Mouse (Mus musculus): Measurements from ENCODE around the gene Tex33. TPM values are rescaled to one million over a fixed set of nuclear protein-coding genes. Genes with fewer than 3 reads are reported as not detected.
"Not testable (repeated sequence)": the region's sequence is repeated elsewhere in the genome, so short reads cannot be mapped to it uniquely, and the experiment has no call there.

Gene Tex33
- polyA plus RNA-seq, 1 experiment from 2014 or later: not detected

GRCm38 (mm10) chr15:78351586-78352165 lies 44.0 kb downstream of the Tex33 start:
- no peaks in the 10 kb centered on the region for H3K36me3 ChIP-seq
- DNase-seq (ENCODE audit: low spot score): no peak
- 56% methylated on average over 3 of the region's 3 CpGs for WGBS

DNA sequence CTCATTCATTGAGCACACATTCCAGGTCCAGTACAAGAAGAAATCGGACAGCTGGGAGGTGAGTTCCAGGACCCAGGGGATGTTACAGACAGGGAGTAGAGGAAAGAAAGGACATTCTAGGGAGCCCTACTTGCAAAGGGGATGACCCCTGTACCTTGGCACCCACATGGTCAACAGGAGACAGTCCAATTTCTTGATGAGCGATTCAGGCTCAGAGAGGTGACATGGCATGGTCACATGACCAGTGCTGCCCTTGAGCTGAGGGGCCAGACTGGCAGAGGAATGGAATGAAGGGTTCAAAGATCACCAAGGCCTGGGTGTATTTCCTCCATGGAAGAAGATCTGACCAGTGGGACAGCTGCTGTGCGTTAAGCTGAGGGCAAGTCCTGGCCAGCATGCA lies 51.1 kb downstream of the Tex33 start:
- H3K9me3 ChIP-seq: no peaks in the 10 kb centered on the region
- WGBS: 85% methylated on average over 3 of the region's 3 CpGs
- no peaks in the 10 kb centered on the region for H3K4me1 ChIP-seq
- no peak for DNase-seq (ENCODE audit: low spot score)
- no peaks in the 10 kb centered on the region for H3K36me3 ChIP-seq
- no peak overlapping the region for H3K4me3 ChIP-seq
- H3K27me3 ChIP-seq (ENCODE audit: insufficient read depth, poor library complexity, severe bottlenecking): no peaks in the 10 kb centered on the region; the same call in none of the 2 replicates
- no peak overlapping the region for H3K27ac ChIP-seq

More at GRCm38 (mm10) chr15:78351586-78352165, 44.0 kb downstream of the Tex33 start:
- Histone ChIP-seq H3K9me3 (no peaks in the 10 kb centered on the region), H3K4me1 (no peaks in the 10 kb centered on the region), H3K4me3 (no peak overlapping the region), H3K27me3 (ENCODE audit: insufficient read depth, poor library complexity, severe bottlenecking) (peaks cover 8% of the 10 kb centered on the region), H3K27ac (no peak overlapping the region)

DNA sequence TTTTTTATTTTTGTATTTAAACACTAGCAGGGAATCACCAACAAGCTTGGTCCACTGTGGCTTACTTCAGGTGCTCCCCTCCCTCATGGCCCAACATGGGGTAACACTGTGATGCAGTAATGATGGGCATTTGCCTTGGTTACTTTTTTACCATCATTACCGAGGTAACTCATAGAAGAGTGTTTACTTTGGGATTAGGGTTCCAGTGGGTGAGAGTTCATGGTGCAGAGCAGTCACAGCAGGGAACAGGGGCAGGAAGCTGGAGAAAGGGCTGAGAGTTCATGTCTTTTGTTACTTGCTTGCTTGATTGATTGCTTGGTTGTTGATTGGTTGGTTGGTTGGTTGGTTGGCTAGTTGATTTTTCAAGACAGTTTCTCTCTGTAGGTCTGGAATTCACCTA lies 52.0 kb downstream of the Tex33 start:
- Histone ChIP-seq H3K4me1 (no peaks in the 10 kb centered on the region), H3K27ac (no peak overlapping the region), H3K27me3 (ENCODE audit: insufficient read depth, poor library complexity, severe bottlenecking) (no peaks in the 10 kb centered on the region; the same call in 1 of the 2 replicates), H3K9me3 (no peaks in the 10 kb centered on the region), H3K4me3 (no peak overlapping the region), H3K36me3 (no peaks in the 10 kb centered on the region)
- DNase-seq (ENCODE audit: low spot score): no peak
- WGBS: 12% methylated on average over 1 of the region's 1 CpGs

DNA sequence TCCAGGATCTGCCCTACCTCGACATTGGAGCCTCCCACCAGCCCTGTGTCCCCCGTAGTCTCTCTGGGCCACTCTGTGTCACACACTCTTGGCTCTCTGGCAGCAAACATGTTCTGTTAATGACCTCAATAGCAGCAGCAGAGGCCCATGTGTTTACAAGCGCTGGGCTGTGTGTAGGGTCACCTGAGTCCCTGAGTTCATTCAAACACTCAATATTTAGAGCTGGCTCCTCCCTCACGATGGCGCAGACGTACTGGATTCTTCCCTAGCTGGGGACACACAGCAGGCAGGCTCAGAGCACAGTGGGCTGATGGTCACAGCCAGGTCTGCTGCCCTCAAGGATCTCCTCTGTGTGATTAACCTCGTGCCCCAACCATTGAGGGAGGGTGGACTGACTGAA lies 54.8 kb downstream of the Tex33 start:
- H3K36me3 ChIP-seq; H3K4me3 ChIP-seq; H3K4me1 ChIP-seq; DNase-seq (ENCODE audit: low spot score); H3K27me3 ChIP-seq (ENCODE audit: insufficient read depth, poor library complexity, severe bottlenecking); H3K27ac ChIP-seq; H3K9me3 ChIP-seq: not testable (repeated sequence)
- 78% methylated on average over 7 of the region's 7 CpGs for WGBS

GRCm38 (mm10) chr15:78339627-78340423 lies 55.9 kb downstream of the Tex33 start:
- not testable (repeated sequence) for H3K36me3 ChIP-seq; H3K4me1 ChIP-seq; H3K27ac ChIP-seq; H3K27me3 ChIP-seq (ENCODE audit: insufficient read depth, poor library complexity, severe bottlenecking); H3K9me3 ChIP-seq; H3K4me3 ChIP-seq
- DNase-seq (ENCODE audit: low spot score): peak; percentile 86
- WGBS: 32% methylated on average over 7 of the region's 7 CpGs

- H3K4me3 ChIP-seq: no peak overlapping the region
- H3K27me3 ChIP-seq (ENCODE audit: insufficient read depth, poor library complexity, severe bottlenecking): no peaks in the 10 kb centered on the region
- H3K4me1 ChIP-seq: no peaks in the 10 kb centered on the region
- 71% methylated on average over 3 of the region's 3 CpGs for whole genome bisulfite sequencing
- DNase-seq (ENCODE audit: low spot score): no peak
- H3K9me3 ChIP-seq: no peaks in the 10 kb centered on the region
- no peak overlapping the region for H3K27ac ChIP-seq
- no peaks in the 10 kb centered on the region for H3K36me3 ChIP-seq
These were observed 61.3 kb downstream of the Tex33 start for GRCm38 (mm10) chr15:78334380-78334779.

DNA sequence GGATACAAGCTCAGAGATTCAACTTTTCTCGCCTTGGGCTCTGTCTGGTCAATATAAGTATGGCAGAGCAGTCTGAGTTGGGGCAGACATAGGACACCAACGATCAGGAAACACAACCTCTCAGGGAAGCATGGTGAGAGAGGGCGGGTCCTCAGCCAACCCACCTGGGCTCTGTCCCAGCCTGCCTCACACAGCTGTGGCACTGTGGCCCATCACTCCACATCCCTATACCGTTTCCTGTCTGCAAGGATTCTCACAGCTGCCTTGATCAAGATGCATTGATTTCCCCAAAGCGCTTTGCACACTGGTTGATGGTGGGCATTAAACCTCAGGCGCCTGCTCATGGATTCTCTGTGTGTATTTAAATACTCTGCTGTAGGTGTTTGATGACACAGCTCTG lies 62.7 kb downstream of the Tex33 start:
- Histone ChIP-seq H3K27ac (no peak overlapping the region), H3K36me3 (no peaks in the 10 kb centered on the region), H3K4me3 (no peak overlapping the region), H3K9me3 (no peaks in the 10 kb centered on the region), H3K4me1 (no peaks in the 10 kb centered on the region), H3K27me3 (ENCODE audit: insufficient read depth, poor library complexity, severe bottlenecking) (no peaks in the 10 kb centered on the region)
- 70% methylated on average over 6 of the region's 6 CpGs for WGBS
- DNase-seq (ENCODE audit: low spot score): no peak

DNA sequence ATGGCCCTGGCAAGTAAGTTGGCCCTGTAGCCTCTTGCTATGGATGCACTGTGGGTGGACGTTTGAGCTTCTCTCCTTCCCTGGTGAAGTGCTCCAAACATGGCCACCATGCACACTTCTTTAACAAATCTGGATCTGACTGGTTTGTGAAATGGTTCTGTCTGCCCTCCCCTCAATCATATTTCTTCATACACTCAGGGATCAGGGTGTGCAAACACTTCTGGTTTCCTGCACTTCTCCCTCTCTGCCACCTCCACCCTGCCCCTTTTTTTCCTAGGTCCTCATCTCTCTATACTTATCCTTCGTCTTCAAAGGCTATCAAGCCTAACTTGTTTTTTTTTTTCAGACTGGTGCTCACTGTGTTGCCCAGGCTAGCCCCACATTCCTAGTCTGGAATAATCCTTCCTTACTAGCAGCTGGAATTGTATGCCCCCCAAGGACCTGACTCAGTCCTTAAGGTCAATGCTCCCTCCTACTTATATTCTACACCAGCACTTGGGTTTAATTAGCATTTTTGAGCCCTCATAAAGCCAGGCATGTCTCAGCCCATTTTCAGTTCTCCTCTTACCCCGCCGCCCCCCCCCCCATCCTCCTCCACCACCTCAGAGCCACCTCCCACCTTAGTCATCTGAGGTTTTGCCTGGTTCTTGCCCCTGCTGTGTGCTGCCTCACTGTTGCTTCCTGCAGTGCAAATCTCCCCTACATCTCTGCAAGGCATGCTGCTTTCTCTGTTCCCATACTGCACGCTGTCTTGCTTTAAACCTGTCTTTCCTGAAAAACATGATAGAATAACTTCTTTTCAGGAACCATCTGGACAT lies 64.0 kb downstream of the Tex33 start:
- Histone ChIP-seq H3K9me3 (no peaks in the 10 kb centered on the region), H3K36me3 (no peaks in the 10 kb centered on the region), H3K4me3 (no peak overlapping the region), H3K27me3 (ENCODE audit: insufficient read depth, poor library complexity, severe bottlenecking) (no peaks in the 10 kb centered on the region), H3K27ac (no peak overlapping the region), H3K4me1 (no peaks in the 10 kb centered on the region)
- 67% methylated on average over 5 of the region's 5 CpGs for WGBS
- DNase-seq (ENCODE audit: low spot score): no peak

- Histone ChIP-seq H3K9me3 (no peaks in the 10 kb centered on the region), H3K36me3 (no peaks in the 10 kb centered on the region), H3K4me3 (no peak overlapping the region), H3K27me3 (ENCODE audit: insufficient read depth, poor library complexity, severe bottlenecking) (no peaks in the 10 kb centered on the region), H3K4me1 (0 out of 2 replicates have a peak, but pooled peaks cover 3% of the 10 kb centered on the region), H3K27ac (no peak overlapping the region)
- no peak for DNase-seq (ENCODE audit: low spot score)
- WGBS: 89% methylated on average over 4 of the region's 4 CpGs
These were observed 65.0 kb downstream of the Tex33 start for GRCm38 (mm10) chr15:78330706-78331105.

DNA sequence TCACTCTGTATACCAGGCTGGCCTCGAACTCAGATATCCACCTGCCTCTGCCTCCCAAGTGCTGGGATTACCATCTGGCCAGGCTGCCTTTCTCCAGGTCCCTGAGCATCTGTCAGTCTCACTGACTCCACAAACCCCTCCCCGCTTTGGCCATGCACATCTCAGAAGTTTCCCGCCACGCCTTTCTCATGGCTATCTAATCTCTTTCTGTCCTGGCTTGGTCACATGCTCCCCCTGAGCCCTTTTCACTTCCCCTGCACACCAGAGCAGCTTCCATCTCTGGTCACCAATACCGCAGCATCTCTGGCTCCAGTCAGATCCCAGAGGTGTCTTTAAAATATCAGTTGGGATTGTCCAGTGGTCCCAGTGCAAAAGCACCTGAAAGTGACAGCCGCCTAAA lies 65.7 kb downstream of the Tex33 start:
- not testable (repeated sequence) for H3K4me3 ChIP-seq; H3K27me3 ChIP-seq (ENCODE audit: insufficient read depth, poor library complexity, severe bottlenecking); H3K36me3 ChIP-seq; H3K9me3 ChIP-seq; H3K27ac ChIP-seq; H3K4me1 ChIP-seq
- WGBS: 36% methylated on average over 6 of the region's 6 CpGs
- DNase-seq (ENCODE audit: low spot score): peak; percentile 89

- Histone ChIP-seq H3K9me3 (no peaks in the 10 kb centered on the region), H3K27ac (0 out of 2 replicates have a peak overlapping the region, but pooled peaks have one; percentile 10), H3K36me3 (no peaks in the 10 kb centered on the region), H3K4me1 (0 out of 2 replicates have a peak, but pooled peaks cover 6% of the 10 kb centered on the region), H3K27me3 (ENCODE audit: insufficient read depth, poor library complexity, severe bottlenecking) (no peaks in the 10 kb centered on the region), H3K4me3 (no peak overlapping the region)
- WGBS: 84% methylated on average over 3 of the region's 3 CpGs
- no peak for DNase-seq (ENCODE audit: low spot score)
These were observed 67.1 kb downstream of the Tex33 start for GRCm38 (mm10) chr15:78328520-78329097.

All from heart, embryonic 10.5 days (tissue).